Mouse (Mus musculus): ENCODE results near the gene Asnsd1. TPM values are rescaled to one million over a fixed set of nuclear protein-coding genes. Genes with fewer than 3 reads are reported as not detected.

Asnsd1 gene
- polyA plus RNA-seq, 1 experiment from 2014 or later, result 68.8 TPM

- Histone ChIP-seq H3K36me3 (ENCODE audit: control insufficient read depth, insufficient read depth, low read length) (peaks cover 38% of the 10 kb centered on the region), H3K9ac (ENCODE audit: low read length) (peak within 1 kb of the TSS; percentile 81), H3K4me1 (ENCODE audit: control insufficient read depth in 2 of 2, insufficient read depth in 2 of 2, low read length in 2 of 2) (peaks cover 0 to 6% of the 10 kb centered on the region in 2 experiments; a peak in 1 of 4 replicates), H3K27ac (replicated peaks in 1 of 2; ENCODE audit: control insufficient read depth in 1 of 2, insufficient read depth in 1 of 2, low read depth in 2 of 2, low read length in 2 of 2) (peak within 1 kb of the TSS; percentile 91 to 93), H3K9me3 (ENCODE audit: control insufficient read depth, low read length) (no peaks in the 10 kb centered on the region), H3K4me3 (ENCODE audit: control insufficient read depth in 1 of 2, insufficient read depth in 1 of 2, low read depth in 1 of 2, low read length in 2 of 2) (peak within 1 kb of the TSS; percentile 64 to 72), H3K27me3 (ENCODE audit: control insufficient read depth, insufficient read depth, low read length) (no peaks in the 10 kb centered on the region), H3K4me2 (ENCODE audit: low read length) (peak within 1 kb of the TSS; percentile 71)
- 2% methylated on average over 27 of the region's 27 CpGs for WGBS
- peak; percentile 88 for ATAC-seq (ENCODE audit: insufficient number of reproducible peaks, insufficient read depth, low FRiP score, low read depth)
Measured at GRCm38 (mm10) chr1:53312989-53313967, 39.3 kb downstream of the Asnsd1 start, which contains the start of gene Osgepl1. TSS of gene Osgepl1 (plus strand) at chr1:53313624.

- Histone ChIP-seq H3K4me3 (ENCODE audit: control insufficient read depth in 1 of 2, insufficient read depth in 1 of 2, low read depth in 1 of 2, low read length in 2 of 2) (no peak overlapping the region), H3K9ac (ENCODE audit: low read length) (no peak overlapping the region), H3K27me3 (ENCODE audit: control insufficient read depth, insufficient read depth, low read length) (no peaks in the 10 kb centered on the region), H3K9me3 (ENCODE audit: control insufficient read depth, low read length) (no peaks in the 10 kb centered on the region), H3K36me3 (ENCODE audit: control insufficient read depth, insufficient read depth, low read length) (peaks cover 15% of the 10 kb centered on the region), H3K4me2 (ENCODE audit: low read length) (no peak overlapping the region), H3K4me1 (ENCODE audit: control insufficient read depth in 2 of 2, insufficient read depth in 2 of 2, low read length in 2 of 2) (peaks cover 0 to 2% of the 10 kb centered on the region in 2 experiments; a peak in 1 of 4 replicates), H3K27ac (replicated peaks in 1 of 2; ENCODE audit: control insufficient read depth in 1 of 2, insufficient read depth in 1 of 2, low read depth in 2 of 2, low read length in 2 of 2) (no peak overlapping the region)
- WGBS, result 85% methylated on average over 4 of the region's 4 CpGs
- ATAC-seq (ENCODE audit: insufficient number of reproducible peaks, insufficient read depth, low FRiP score, low read depth), result no peak
Measured at GRCm38 (mm10) chr1:53300506-53300905, 52.0 kb downstream of the Asnsd1 start.

- H3K27me3 ChIP-seq (ENCODE audit: control insufficient read depth, insufficient read depth, low read length), result no peaks in the 10 kb centered on the region
- peaks cover 15% of the 10 kb centered on the region for H3K36me3 ChIP-seq (ENCODE audit: control insufficient read depth, insufficient read depth, low read length)
- peak; percentile 98 for ATAC-seq (ENCODE audit: insufficient number of reproducible peaks, insufficient read depth, low FRiP score, low read depth)
- no peaks in the 10 kb centered on the region for H3K9me3 ChIP-seq (ENCODE audit: control insufficient read depth, low read length)
- H3K4me3 ChIP-seq (ENCODE audit: control insufficient read depth in 1 of 2, insufficient read depth in 1 of 2, low read depth in 1 of 2, low read length in 2 of 2), result peak within 1 kb of the TSS; percentile 73 to 83
- H3K4me1 ChIP-seq (ENCODE audit: control insufficient read depth in 2 of 2, insufficient read depth in 2 of 2, low read length in 2 of 2), result peaks cover 0 to 2% of the 10 kb centered on the region in 2 experiments; a peak in 1 of 4 replicates
- peak within 1 kb of the TSS; percentile 77 for H3K4me2 ChIP-seq (ENCODE audit: low read length)
- WGBS, result under 1% methylated on average over 66 of the region's 66 CpGs
- H3K27ac ChIP-seq (replicated peaks in 1 of 2; ENCODE audit: control insufficient read depth in 1 of 2, insufficient read depth in 1 of 2, low read depth in 2 of 2, low read length in 2 of 2), result peak within 1 kb of the TSS; percentile 84 to 93
- peak within 1 kb of the TSS; percentile 90 for H3K9ac ChIP-seq (ENCODE audit: low read length)
Measured at GRCm38 (mm10) chr1:53296581-53297383, 55.8 kb downstream of the Asnsd1 start, which contains the start of the genes Pms1, Ormdl1 and Gm28778. TSS of gene Pms1 (minus strand) at chr1:53297018. TSS of gene Ormdl1 (plus strand) at chr1:53297095. TSS of gene Gm28778 (plus strand) at chr1:53297111.

Other genes with a start within 250 kb of the Asnsd1 start
- gene 1700019A02Rik, start 165.1 kb downstream of the Asnsd1 start, polyA plus RNA-seq (2014; fragmentation: Nextera tagmentation; extraction: Ambion mirVana), result not detected in 2 replicates
- gene Pms1, start 55.7 kb downstream of the Asnsd1 start, polyA plus RNA-seq (2014; fragmentation: Nextera tagmentation; extraction: Ambion mirVana), result 9.9 and 10.2 TPM in 2 replicates
- gene Ormdl1, start 55.7 kb downstream of the Asnsd1 start, polyA plus RNA-seq (2014; fragmentation: Nextera tagmentation; extraction: Ambion mirVana), result 31.9 and 33.7 TPM in 2 replicates
- gene Gm28778, start 55.6 kb downstream of the Asnsd1 start, polyA plus RNA-seq (2014; fragmentation: Nextera tagmentation; extraction: Ambion mirVana), result not detected in 2 replicates
- gene Osgepl1, start 39.1 kb downstream of the Asnsd1 start, polyA plus RNA-seq (2014; fragmentation: Nextera tagmentation; extraction: Ambion mirVana), result 28.7 and 30.1 TPM in 2 replicates
- 5.5 and 7.6 TPM in 2 replicates for gene Asdurf, start 133 bp downstream of the Asnsd1 start, polyA plus RNA-seq (2014; fragmentation: Nextera tagmentation; extraction: Ambion mirVana)
- gene Gm28551, start 85 bp downstream of the Asnsd1 start, polyA plus RNA-seq (2014; fragmentation: Nextera tagmentation; extraction: Ambion mirVana), result 0.20 and 0.49 TPM in 2 replicates